Mouse (Mus musculus) megakaryocyte, embryonic 14.5 days (primary cell): ENCODE results near the gene Dnaja3. TPM values are rescaled to one million over a fixed set of nuclear protein-coding genes. Genes with fewer than 3 reads are reported as not detected.
"Not testable (repeated sequence)": the region's sequence is repeated elsewhere in the genome, so short reads cannot be mapped to it uniquely, and the experiment has no call there.

ENCODE experiments used
- H3K27me3 ChIP-seq: replicated peaks from 2 replicates; pipeline ENCODE3; 2012; ENCODE audit warnings: inconsistent platforms
- H3K36me3 ChIP-seq: replicated peaks from 2 replicates; pipeline ENCODE3; 2012; ENCODE audit warnings: low read length, inconsistent platforms, mixed read lengths
- H3K4me1 ChIP-seq: 2 replicates; pipeline ENCODE4 v1.6.1; 2012; ENCODE audit warnings: inconsistent platforms
- H3K4me3 ChIP-seq: replicated peaks from 2 replicates; pipeline ENCODE3; 2012; ENCODE audit warnings: moderate library complexity, mild to moderate bottlenecking, inconsistent platforms
- H3K9me3 ChIP-seq: 2 replicates; pipeline ENCODE4 v1.6.1; 2012; ENCODE audit warnings: inconsistent platforms
- FLI1 ChIP-seq: IDR thresholded peaks from 2 replicates; pipeline ENCODE4 v1.6.1; 2012; ENCODE audit warnings: low read length, inconsistent platforms, mixed read lengths
- GATA1 ChIP-seq: IDR thresholded peaks from 3 replicates; pipeline ENCODE4 v1.6.1; 2012; ENCODE audit warnings: mixed read lengths, low read length, inconsistent platforms, borderline replicate concordance
- polyA plus RNA-seq: library from polyadenylated mRNA; stranded (reverse); fragments of >175 nt; gene quantifications from 2 replicates; pipeline ENCODE4 v1.2.3, GENCODE M21; 2012; ENCODE audit warnings: low replicate concordance; ENCODE audit not compliant: insufficient read depth

Dnaja3 gene
- polyA plus RNA-seq, 1 experiment: 5.3 TPM

GRCm38 (mm10) chr16:4682628-4683179, 42.9 kb downstream of the Dnaja3 start:
- no peaks in the 10 kb centered on the region for H3K9me3 ChIP-seq
- H3K4me1 ChIP-seq: peaks cover 55% of the 10 kb centered on the region
- no peaks in the 10 kb centered on the region for H3K27me3 ChIP-seq
- H3K36me3 ChIP-seq: peaks cover 12% of the 10 kb centered on the region
- TF ChIP-seq GATA1 (no peak), FLI1 (no peak)
- peak overlapping the region; percentile 95 for H3K4me3 ChIP-seq

GRCm38 (mm10) chr16:4683193-4683580, 43.4 kb downstream of the Dnaja3 start:
- Histone ChIP-seq H3K4me3 (peak overlapping the region; percentile 95), H3K27me3 (no peaks in the 10 kb centered on the region), H3K9me3 (no peaks in the 10 kb centered on the region), H3K4me1 (peaks cover 50% of the 10 kb centered on the region), H3K36me3 (peaks cover 14% of the 10 kb centered on the region)
- no peak for TF ChIP-seq FLI1
- TF ChIP-seq GATA1: no peak

DNA sequence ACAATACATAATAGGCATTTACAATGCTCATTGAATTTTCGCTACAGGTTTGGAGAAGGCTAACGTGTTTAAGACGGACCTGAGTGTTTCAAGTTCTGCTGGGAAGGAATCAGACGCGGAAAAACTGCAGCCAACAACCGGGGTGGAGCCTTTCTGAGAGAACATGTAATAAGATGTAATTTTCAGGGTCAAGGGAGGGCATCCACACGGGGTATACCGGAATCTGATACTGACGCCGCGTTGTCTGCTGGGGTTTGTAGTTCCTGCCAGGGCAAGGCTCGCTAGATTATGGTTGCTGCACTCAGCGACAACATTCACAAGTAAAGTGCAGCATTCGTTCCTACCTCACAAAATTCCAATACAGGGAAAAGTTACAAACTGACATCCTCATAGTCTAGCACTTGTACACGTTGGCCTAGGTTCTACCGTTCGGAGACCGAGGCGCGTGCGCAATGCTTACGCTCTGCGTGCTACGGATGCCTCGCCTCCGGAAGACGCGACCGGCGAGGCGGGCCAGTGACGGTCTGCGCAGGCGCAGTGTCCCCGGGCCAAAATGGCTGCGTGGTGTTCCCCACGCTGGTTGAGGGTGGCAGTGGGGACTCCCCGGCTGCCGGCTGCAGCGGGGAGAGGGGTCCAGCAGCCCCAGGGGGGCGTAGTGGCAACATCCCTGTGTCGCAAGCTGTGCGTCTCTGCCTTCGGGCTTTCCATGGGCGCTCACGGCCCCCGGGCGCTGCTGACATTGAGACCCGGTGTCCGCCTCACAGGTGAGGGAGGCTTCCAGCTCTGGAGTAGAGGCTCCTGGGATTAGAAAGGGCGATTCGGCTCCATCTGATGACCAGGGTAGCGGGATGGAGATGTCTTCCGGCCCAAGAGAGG, 44.0 kb downstream of the Dnaja3 start:
- no peak for TF ChIP-seq FLI1
- TF ChIP-seq GATA1: peak; percentile 74; the same call in 2 of the 3 replicates

GRCm38 (mm10) chr16:4684457-4684791, 44.6 kb downstream of the Dnaja3 start:
- no peaks in the 10 kb centered on the region for H3K9me3 ChIP-seq
- peak overlapping the region; percentile 95 for H3K4me3 ChIP-seq
- no peak for TF ChIP-seq FLI1
- TF ChIP-seq GATA1: no peak
- peaks cover 38% of the 10 kb centered on the region for H3K4me1 ChIP-seq
- H3K36me3 ChIP-seq: peaks cover 24% of the 10 kb centered on the region
- H3K27me3 ChIP-seq: no peaks in the 10 kb centered on the region

More for the DNA sequence above, 44.0 kb downstream of the Dnaja3 start:
- H3K27me3 ChIP-seq: no peaks in the 10 kb centered on the region
- H3K36me3 ChIP-seq: peaks cover 18% of the 10 kb centered on the region
- H3K4me1 ChIP-seq: peaks cover 44% of the 10 kb centered on the region
- peak overlapping the region; percentile 95 for H3K4me3 ChIP-seq
- H3K9me3 ChIP-seq: no peaks in the 10 kb centered on the region

- not testable (repeated sequence) for H3K4me3 ChIP-seq
These were observed 49.6 kb downstream of the Dnaja3 start for GRCm38 (mm10) chr16:4689371-4689770.

GRCm38 (mm10) chr16:4701211-4701610, 61.4 kb downstream of the Dnaja3 start:
- H3K4me3 ChIP-seq: no peak overlapping the region
- H3K36me3 ChIP-seq: peaks cover 98% of the 10 kb centered on the region
- no peaks in the 10 kb centered on the region for H3K9me3 ChIP-seq
- H3K27me3 ChIP-seq: no peaks in the 10 kb centered on the region
- TF ChIP-seq GATA1 (no peak), FLI1 (no peak)
- 0 out of 2 replicates have a peak, but pooled peaks cover 3% of the 10 kb centered on the region for H3K4me1 ChIP-seq

More at GRCm38 (mm10) chr16:4689371-4689770, 49.6 kb downstream of the Dnaja3 start:
- not testable (repeated sequence) for H3K9me3 ChIP-seq, H3K27me3 ChIP-seq
- Histone ChIP-seq H3K36me3 (peaks cover 71% of the 10 kb centered on the region), H3K4me1 (peaks cover 17% of the 10 kb centered on the region)

- Histone ChIP-seq H3K4me1 (0 out of 2 replicates have a peak, but pooled peaks cover 3% of the 10 kb centered on the region), H3K27me3 (no peaks in the 10 kb centered on the region), H3K4me3 (no peak overlapping the region), H3K36me3 (peaks cover 98% of the 10 kb centered on the region), H3K9me3 (no peaks in the 10 kb centered on the region)
- TF ChIP-seq GATA1 (no peak), FLI1 (no peak)
These were observed 62.9 kb downstream of the Dnaja3 start for GRCm38 (mm10) chr16:4702646-4703045.

DNA sequence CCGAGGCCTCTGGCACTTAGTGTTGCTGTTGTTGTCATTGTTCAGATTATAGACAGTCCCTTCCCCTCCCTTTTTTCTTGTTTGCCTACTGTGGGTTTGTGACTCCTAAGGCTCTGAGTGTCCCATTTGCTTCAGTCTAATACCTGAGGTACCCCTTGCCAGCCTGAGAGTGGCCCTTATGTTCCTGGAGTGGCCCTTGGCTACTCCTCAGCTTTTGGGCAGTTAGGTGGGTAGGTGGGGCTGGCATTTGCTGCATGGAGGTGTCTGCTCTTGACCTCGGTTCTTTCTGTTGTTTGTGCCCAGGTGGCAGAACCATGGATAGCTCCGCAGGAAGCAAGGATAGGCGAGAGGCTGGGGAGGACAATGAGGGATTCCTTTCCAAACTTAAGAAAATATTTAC, 65.8 kb downstream of the Dnaja3 start:
- H3K9me3 ChIP-seq: no peaks in the 10 kb centered on the region
- H3K27me3 ChIP-seq: no peaks in the 10 kb centered on the region
- 0 out of 2 replicates have a peak, but pooled peaks cover 3% of the 10 kb centered on the region for H3K4me1 ChIP-seq
- no peak for TF ChIP-seq FLI1
- no peak for TF ChIP-seq GATA1
- H3K36me3 ChIP-seq: peaks cover 98% of the 10 kb centered on the region
- H3K4me3 ChIP-seq: no peak overlapping the region

GRCm38 (mm10) chr16:4711173-4711572, 71.4 kb downstream of the Dnaja3 start:
- Histone ChIP-seq H3K4me1 (peaks cover 20% of the 10 kb centered on the region), H3K9me3 (no peaks in the 10 kb centered on the region), H3K36me3 (peaks cover 97% of the 10 kb centered on the region), H3K4me3 (no peak overlapping the region), H3K27me3 (no peaks in the 10 kb centered on the region)
- no peak for TF ChIP-seq GATA1
- no peak for TF ChIP-seq FLI1
